In the genomic region with DNA sequence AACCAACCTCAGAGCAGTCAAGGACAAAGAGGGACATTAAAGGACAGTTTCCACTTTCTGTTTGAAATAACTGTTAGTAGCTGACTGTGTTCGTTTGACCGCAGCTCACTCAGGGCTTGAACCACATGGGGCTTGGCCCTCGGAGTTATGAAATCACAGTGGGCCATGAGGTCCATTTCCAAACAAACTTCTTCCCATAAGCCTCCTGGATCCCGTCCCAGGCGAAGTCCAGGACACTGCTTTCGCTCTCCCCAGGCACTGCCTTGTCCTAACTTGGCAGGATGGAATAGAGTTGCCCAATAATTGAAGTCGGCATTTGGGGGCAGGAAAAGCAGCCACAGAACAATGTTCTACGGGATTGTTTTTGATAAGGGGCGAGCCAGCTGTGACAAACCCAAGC, we compare ENCODE assay signal across 9 mouse cellular contexts.
DNase-seq lines count a peak whose midpoint lies in the region; ATAC-seq and TF ChIP-seq lines count a peak whose summit lies in the region.
"Had no signal": no experiment of that assay in that cellular context is flagged by ENCODE, and none has a peak within 500 bp of the region (broad histone marks: within the 10 kb centered on the region; RNA-seq: fewer than 3 reads in every experiment).

No protein-coding gene starts in this region.

- ATAC-seq in heart, embryonic 11.5 days (replicated peaks; ENCODE audit: insufficient number of reproducible peaks, low FRiP score, low TSS enrichment), result no peak
- peak; percentile 80; the same call in 1 of the 2 replicates for ATAC-seq in lung, embryonic 15.5 days (ENCODE audit: borderline replicate concordance, extremely low read depth, low FRiP score, low TSS enrichment)

- H3K36me3 ChIP-seq in heart, adult 2 months (ENCODE audit: control insufficient read depth, insufficient read depth, low read length), result no peaks in the 10 kb centered on the region
- H3K36me3 ChIP-seq in heart, embryonic 11.5 days (ENCODE audit: control insufficient read depth, insufficient read depth, low read length), result no peaks in the 10 kb centered on the region
- no peaks in the 10 kb centered on the region for H3K36me3 ChIP-seq in lung, embryonic 15.5 days
- H3K36me3 ChIP-seq: neural tube, embryonic 12.5 days had no signal

- H3K27ac ChIP-seq in heart, adult 2 months, result peak overlapping the region; percentile 67
- H3K27ac ChIP-seq in heart, embryonic 11.5 days (ENCODE audit: low read depth, low read length), result no peak overlapping the region
- H3K27ac ChIP-seq in lung, embryonic 15.5 days, result 0 out of 2 replicates have a peak overlapping the region, but pooled peaks have one; percentile 41
- H3K27ac ChIP-seq: neural tube, embryonic 12.5 days had no signal

- H3K27me3 ChIP-seq in heart, adult 2 months (ENCODE audit: control insufficient read depth, insufficient read depth, low read length), result no peaks in the 10 kb centered on the region
- H3K27me3 ChIP-seq in heart, embryonic 11.5 days (ENCODE audit: control insufficient read depth, insufficient read depth, low read length), result peaks cover 9% of the 10 kb centered on the region; the same call in 1 of the 2 replicates
- H3K27me3 ChIP-seq in lung, embryonic 15.5 days, result no peaks in the 10 kb centered on the region
- H3K27me3 ChIP-seq: neural tube, embryonic 12.5 days had no signal

- TF ChIP-seq EP300 in heart, adult 2 months (IDR thresholded peaks at IDR 0.05; ENCODE audit: insufficient read depth, low read depth, low read length), result no peak

- peaks cover 9% of the 10 kb centered on the region for H3K4me1 ChIP-seq in heart, adult 2 months (ENCODE audit: control insufficient read depth, insufficient read depth, low read length)
- no peaks in the 10 kb centered on the region for H3K4me1 ChIP-seq in heart, embryonic 11.5 days (ENCODE audit: control insufficient read depth, insufficient read depth, low read length)
- peaks cover 12% of the 10 kb centered on the region for H3K4me1 ChIP-seq in lung, embryonic 15.5 days
- H3K4me1 ChIP-seq: neural tube, embryonic 12.5 days had no signal

- no peaks in the 10 kb centered on the region for H3K9me3 ChIP-seq in heart, embryonic 11.5 days (replicated peaks; ENCODE audit: control insufficient read depth, low read length)
- H3K9me3 ChIP-seq in lung, embryonic 15.5 days, result no peaks in the 10 kb centered on the region
- H3K9me3 ChIP-seq: neural tube, embryonic 12.5 days had no signal

- H3K4me3 ChIP-seq in heart, adult 2 months, result no peak overlapping the region
- no peak overlapping the region for H3K4me3 ChIP-seq in heart, embryonic 11.5 days (ENCODE audit: low read depth, low read length)
- H3K4me3 ChIP-seq in lung, embryonic 15.5 days, result no peak overlapping the region
- H3K4me3 ChIP-seq: neural tube, embryonic 12.5 days had no signal

- no peaks in the 10 kb centered on the region for H3K79me2 ChIP-seq in heart, adult 2 months (replicated peaks; ENCODE audit: control insufficient read depth, insufficient read depth, low read length)

- TF ChIP-seq CTCF in heart, adult 2 months (IDR thresholded peaks at IDR 0.05), result no peak

- H3K4me2 ChIP-seq in heart, embryonic 11.5 days, result no peak overlapping the region
- no peak overlapping the region for H3K4me2 ChIP-seq in lung, embryonic 15.5 days
- H3K4me2 ChIP-seq: neural tube, embryonic 12.5 days had no signal

- intact Hi-C loops in heart, adult 2 months (cut with DNase I), result loop anchor here (2.0 to 10.0 kb wide), 3 partner anchors 46 to 218 kb away; no protein-coding TSS in a partner anchor
- intact Hi-C loops in gastrocnemius, postnatal 36 days (cut with DNase I), result no loop called here

- no peak for TF ChIP-seq POLR2A in heart, adult 2 months (IDR thresholded peaks at IDR 0.05; ENCODE audit: insufficient read depth, low read depth, low read length)

- peak; percentile 73 to 86 for DNase-seq in heart, adult 2 months
- DNase-seq in adipocyte (ENCODE audit: low spot score), result peak; percentile 100
- peak; percentile 57 to 72 for DNase-seq in gastrocnemius, postnatal 36 days
- DNase-seq in T-cell, adult 2 months (ENCODE audit: low spot score), result no peak
- no peak for DNase-seq in thymus, postnatal 14 days
- no peak for DNase-seq in left cerebral cortex, adult 18-20 months (ENCODE audit: low spot score in 2 of 2)

- WGBS in heart, adult 2 months, result 27% methylated on average over 9 of the region's 9 CpGs
- 78% methylated on average over 9 of the region's 9 CpGs for WGBS in heart, embryonic 11.5 days (ENCODE audit: insufficient replicate concordance)
- 50% methylated on average over 9 of the region's 9 CpGs for WGBS in lung, embryonic 15.5 days

- no peak overlapping the region for H3K9ac ChIP-seq in heart, adult 2 months (ENCODE audit: low read depth, low read length)
- no peak overlapping the region for H3K9ac ChIP-seq in heart, embryonic 11.5 days (ENCODE audit: low read depth, low read length)
- H3K9ac ChIP-seq in lung, embryonic 15.5 days, result no peak overlapping the region
- H3K9ac ChIP-seq: neural tube, embryonic 12.5 days had no signal

Comparison
In these comparisons a context has a peak if more than half of its experiments do, and no peak if none do; other contexts are left out.
1. DNase-seq: peak in heart, adult 2 months (2 of 2), adipocyte (single experiment) and gastrocnemius, postnatal 36 days (2 of 2); none in T-cell, adult 2 months (single experiment), thymus, postnatal 14 days (single experiment) and left cerebral cortex, adult 18-20 months (0 of 2).